Mouse (Mus musculus): ENCODE results near the gene Wtip.
A peak's percentile ranks its signal among the peaks of the same experiment; 100 is the strongest.
"Not testable (repeated sequence)": the region's sequence is repeated elsewhere in the genome, so short reads cannot be mapped to it uniquely, and the experiment has no call there.

Gene Wtip

GRCm38 (mm10) chr7:34133117-34133762, at the start of gene Wtip:
TSS of gene Wtip (minus strand) at chr7:34133268.
- peak; percentile 45 for DNase-seq

- DNase-seq, result not testable (repeated sequence)
Measured at GRCm38 (mm10) chr7:34176241-34176640, 43.2 kb upstream of the Wtip start.

- DNase-seq, result no peak
Measured at GRCm38 (mm10) chr7:34172251-34172650, 39.2 kb upstream of the Wtip start.

- DNase-seq, result no peak
Measured at GRCm38 (mm10) chr7:34169454-34169853, 36.4 kb upstream of the Wtip start, which contains the start of gene Uba2. TSS of gene Uba2 (minus strand) at chr7:34169599.

GRCm38 (mm10) chr7:34168470-34169251, 35.6 kb upstream of the Wtip start:
- DNase-seq, result peak; percentile 93

- DNase-seq, result no peak
Measured at GRCm38 (mm10) chr7:34167766-34168469, 34.9 kb upstream of the Wtip start.

- no peak for DNase-seq
Measured at GRCm38 (mm10) chr7:34166850-34167249, 33.8 kb upstream of the Wtip start.

- DNase-seq, result no peak
Measured at GRCm38 (mm10) chr7:34165999-34166398, 32.9 kb upstream of the Wtip start.

GRCm38 (mm10) chr7:34164671-34165070, 31.6 kb upstream of the Wtip start:
- DNase-seq, result no peak

- DNase-seq, result no peak
Measured at GRCm38 (mm10) chr7:34159167-34159566, 26.1 kb upstream of the Wtip start.

GRCm38 (mm10) chr7:34157994-34158393, 24.9 kb upstream of the Wtip start:
- no peak for DNase-seq

GRCm38 (mm10) chr7:34147193-34147592, 14.1 kb upstream of the Wtip start:
- DNase-seq, result no peak

GRCm38 (mm10) chr7:34141123-34141522, 8.1 kb upstream of the Wtip start:
- peak; percentile 53 for DNase-seq

- DNase-seq, result no peak
Measured at GRCm38 (mm10) chr7:34139493-34139892, 6.4 kb upstream of the Wtip start.

GRCm38 (mm10) chr7:34134336-34134735, 1.3 kb upstream of the Wtip start:
- DNase-seq, result no peak

- DNase-seq, result no peak
Measured at GRCm38 (mm10) chr7:34132355-34133079, 551 bp downstream of the Wtip start.

- no peak for DNase-seq
Measured at GRCm38 (mm10) chr7:34131959-34132354, 1.1 kb downstream of the Wtip start.

- DNase-seq, result no peak
Measured at GRCm38 (mm10) chr7:34131118-34131517, 1.9 kb downstream of the Wtip start.

GRCm38 (mm10) chr7:34126291-34126690, 6.8 kb downstream of the Wtip start:
- no peak for DNase-seq

GRCm38 (mm10) chr7:34125346-34125745, 7.7 kb downstream of the Wtip start:
- DNase-seq, result no peak

GRCm38 (mm10) chr7:34122987-34123720, 9.9 kb downstream of the Wtip start:
- no peak for DNase-seq

GRCm38 (mm10) chr7:34120636-34121035, 12.4 kb downstream of the Wtip start:
- not testable (repeated sequence) for DNase-seq
